Mouse (Mus musculus) hindbrain, embryonic 12.5 days (tissue): ENCODE data around the gene Mvb12a. TPM values are rescaled to one million over a fixed set of nuclear protein-coding genes. Genes with fewer than 3 reads are reported as not detected.

Experiments used
- ATAC-seq: fragments of 200-750 bp; cut with Nextera tagmentation; 2 replicates; pipeline ENCODE4 v1.8.0; 2017; ENCODE audit warnings: moderate TSS enrichment; ENCODE audit not compliant: low FRiP score
- H3K27ac ChIP-seq: fragments of 300-500 bp; sonication (generic); 2 replicates; pipeline ENCODE4 v1.5.1; 2016; ENCODE audit warnings: mild to moderate bottlenecking
- H3K27me3 ChIP-seq: fragments of 300-500 bp; sonication (generic); 2 replicates; pipeline ENCODE4 v1.6.1; 2016; ENCODE audit warnings: mild to moderate bottlenecking
- H3K36me3 ChIP-seq: fragments of 300-500 bp; sonication (generic); 2 replicates; pipeline ENCODE4 v1.6.1; 2016; ENCODE audit warnings: mild to moderate bottlenecking
- H3K4me1 ChIP-seq: fragments of 300-500 bp; sonication (generic); 2 replicates; pipeline ENCODE4 v1.6.1; 2016
- H3K4me2 ChIP-seq: fragments of 300-500 bp; sonication (generic); replicated peaks from 2 replicates; pipeline ENCODE4 v1.6.1; 2016; ENCODE audit warnings: mild to moderate bottlenecking
- H3K4me3 ChIP-seq: fragments of 300-500 bp; sonication (generic); 2 replicates; pipeline ENCODE4 v1.5.1; 2016; ENCODE audit warnings: mild to moderate bottlenecking
- H3K9ac ChIP-seq: fragments of 300-500 bp; sonication (generic); 2 replicates; pipeline ENCODE4 v1.6.1; 2016; ENCODE audit warnings: mild to moderate bottlenecking, moderate library complexity
- H3K9me3 ChIP-seq: fragments of 300-500 bp; sonication (generic); replicated peaks from 2 replicates; pipeline ENCODE4 v1.6.1; 2016; ENCODE audit warnings: mild to moderate bottlenecking
- WGBS: fragments of 180-500 bp; shearing (Covaris S2); methylation state at CpG from one replicate; pipeline ENCODE4 v1.1.7; 2016; 5-methylcytosine and 5-hydroxymethylcytosine counted together
- polyA plus RNA-seq: library from polyadenylated mRNA; unstranded; fragments of >200 nt; fragmentation: Nextera tagmentation; extraction: Ambion mirVana; gene quantifications from 2 replicates; pipeline ENCODE4 v1.2.1, GENCODE M21; 2016

The Mvb12a gene
- polyA plus RNA-seq, 1 experiment from 2014 or later = 58.4 TPM

DNA sequence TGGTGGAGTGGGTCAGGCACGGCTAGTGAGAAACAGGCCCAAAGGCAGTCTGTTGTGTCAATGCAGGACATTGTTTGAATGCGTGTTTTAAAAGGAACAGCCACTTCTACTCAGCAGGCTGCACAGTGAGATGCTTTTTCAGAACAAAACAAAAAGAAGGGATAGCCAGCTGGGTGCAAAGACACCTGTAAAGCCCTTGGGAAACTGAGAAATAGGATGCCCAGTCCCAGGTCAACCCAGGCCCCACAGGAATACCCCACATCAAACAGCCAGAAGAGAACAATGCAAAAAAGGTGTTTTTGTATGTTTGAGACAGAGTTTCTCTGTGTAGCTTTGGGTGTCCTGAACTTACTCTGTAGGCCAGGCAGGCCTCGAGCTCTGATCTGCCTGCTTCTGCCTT lies 46.0 kb downstream of the Mvb12a start:
- Histone ChIP-seq H3K27ac (no peak overlapping the region), H3K4me3 (no peak overlapping the region), H3K4me2 (no peak overlapping the region), H3K27me3 (no peaks in the 10 kb centered on the region), H3K36me3 (peaks cover 30% of the 10 kb centered on the region), H3K4me1 (peaks cover 19% of the 10 kb centered on the region), H3K9ac (no peak overlapping the region), H3K9me3 (no peaks in the 10 kb centered on the region)
- no peak for ATAC-seq
- WGBS = 65% methylated on average over 3 of the region's 3 CpGs

DNA sequence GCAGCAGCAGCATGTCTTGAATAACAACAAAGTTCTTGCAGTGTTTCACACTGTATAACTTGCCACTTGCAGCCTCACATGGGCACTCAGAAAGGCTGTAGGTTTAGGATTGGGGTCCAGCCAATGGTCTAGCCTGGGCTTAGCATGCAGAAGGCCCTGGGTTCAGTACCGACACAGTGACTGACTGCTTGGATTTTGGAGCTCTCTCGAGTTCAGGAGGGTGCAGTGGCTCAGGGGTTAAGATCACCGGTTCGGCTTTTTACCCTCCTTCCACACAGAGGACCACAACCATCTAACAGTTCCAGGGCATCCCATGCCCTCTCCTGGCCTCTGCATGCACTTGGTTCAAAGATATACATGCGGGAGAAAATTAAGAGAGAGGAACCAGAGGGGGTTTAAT lies 48.3 kb downstream of the Mvb12a start:
- Histone ChIP-seq H3K4me3 (peak overlapping the region; percentile 86), H3K36me3 (peaks cover 8% of the 10 kb centered on the region), H3K9ac (peak overlapping the region; percentile 93), H3K4me1 (peaks cover 19% of the 10 kb centered on the region), H3K9me3 (no peaks in the 10 kb centered on the region), H3K27ac (no peak overlapping the region), H3K4me2 (peak overlapping the region; percentile 94), H3K27me3 (no peaks in the 10 kb centered on the region)
- ATAC-seq = no peak
- WGBS = 24% methylated on average over 5 of the region's 5 CpGs

DNA sequence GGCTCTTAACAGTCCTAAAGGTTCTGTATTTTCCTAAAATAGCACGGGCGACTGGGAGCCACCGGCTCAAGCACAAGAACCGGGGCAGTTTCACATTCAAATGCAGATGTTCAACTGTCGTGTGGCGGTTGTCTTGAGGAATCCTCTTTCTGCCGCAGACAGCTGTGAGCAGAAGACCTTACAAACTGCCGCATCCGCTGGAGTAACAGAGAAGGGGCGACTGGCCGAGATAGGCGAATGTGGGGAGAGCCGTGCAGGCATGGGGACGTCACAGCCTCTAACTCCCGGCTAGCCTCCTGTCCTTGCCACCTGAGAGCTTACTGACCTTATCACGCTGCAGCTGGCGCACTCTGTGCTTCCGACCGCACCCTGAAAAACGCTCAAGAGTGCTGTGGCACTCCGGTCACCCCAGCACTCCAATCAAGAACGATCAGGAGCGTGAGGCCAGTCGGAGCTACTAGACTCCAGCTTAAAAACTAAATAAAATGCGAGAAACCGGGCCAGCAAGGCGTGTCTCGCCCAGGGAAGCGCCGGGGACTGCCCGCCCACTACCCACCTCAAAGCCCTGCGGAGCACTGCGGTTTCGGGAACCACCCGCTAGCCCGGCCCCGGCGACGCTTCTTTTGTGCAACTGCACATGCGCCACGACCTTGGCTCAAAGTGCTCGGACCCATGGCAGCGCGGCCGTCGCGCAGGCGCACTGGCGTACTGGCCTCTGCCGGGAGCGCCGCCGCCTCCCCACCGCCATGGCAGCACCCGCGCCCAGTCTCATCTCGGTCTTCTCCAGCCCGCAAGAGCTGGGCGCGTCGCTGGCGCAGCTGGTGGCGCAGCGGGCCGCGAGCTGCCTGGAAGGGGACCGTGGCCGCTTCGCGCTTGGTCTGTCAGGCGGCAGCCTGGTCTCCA lies 49.0 kb downstream of the Mvb12a start, which contains the start of gene Pgls:
Gene Pgls (plus strand): TSS at position 706 of the 903 bp plus-strand sequence.
- H3K4me1 ChIP-seq = peaks cover 19% of the 10 kb centered on the region
- under 1% methylated on average over 69 of the region's 71 CpGs for WGBS

DNA sequence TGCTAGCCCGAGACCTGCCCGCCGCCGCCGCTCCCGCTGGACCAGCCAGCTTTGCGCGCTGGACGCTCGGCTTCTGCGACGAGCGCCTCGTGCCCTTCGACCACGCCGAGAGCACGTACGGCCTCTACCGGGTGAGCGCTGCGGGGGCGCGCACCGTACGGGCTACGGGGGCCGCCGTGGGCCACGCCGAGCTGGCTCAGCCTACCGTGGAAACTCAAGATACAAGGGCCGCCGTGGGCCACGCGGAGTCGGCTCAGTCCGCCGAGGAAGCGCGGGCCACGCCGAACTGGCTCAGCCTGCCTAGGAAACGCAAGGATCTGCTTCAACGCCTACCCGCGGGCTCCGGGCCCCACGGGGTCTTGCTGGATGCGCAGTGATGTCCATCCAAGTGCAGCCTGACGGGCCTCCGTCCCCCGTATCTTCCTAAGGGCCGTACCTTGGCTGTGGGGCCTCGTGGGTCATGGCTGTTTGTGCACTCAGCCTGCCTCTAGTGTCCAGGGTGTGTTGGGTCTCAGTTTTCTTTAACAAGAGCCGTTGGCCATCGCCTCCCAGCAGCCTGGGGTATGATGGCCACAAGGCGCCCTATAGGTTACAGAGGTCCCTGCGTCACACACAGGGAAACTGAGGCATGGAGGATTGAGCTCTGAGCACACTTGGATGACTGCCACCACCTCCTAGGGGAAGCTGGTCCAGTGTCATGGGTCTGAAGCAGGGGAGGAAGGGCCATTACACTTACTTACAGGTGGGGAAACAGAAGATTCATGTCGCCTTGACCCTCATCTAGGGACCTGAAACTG lies 49.9 kb downstream of the Mvb12a start:
- peak overlapping the region; percentile 86 for H3K4me3 ChIP-seq
- H3K9ac ChIP-seq = peak overlapping the region; percentile 93
- 6% methylated on average over 49 of the region's 60 CpGs for WGBS
- no peaks in the 10 kb centered on the region for H3K9me3 ChIP-seq
- peak overlapping the region; percentile 99 for H3K27ac ChIP-seq
- ATAC-seq = peak; percentile 71
- H3K36me3 ChIP-seq = no peaks in the 10 kb centered on the region
- H3K4me2 ChIP-seq = peak overlapping the region; percentile 94
- peaks cover 19% of the 10 kb centered on the region for H3K4me1 ChIP-seq
- H3K27me3 ChIP-seq = no peaks in the 10 kb centered on the region

More for the DNA sequence above, 49.0 kb downstream of the Mvb12a start, which contains the start of gene Pgls:
- 0 out of 2 replicates have a peak, but pooled peaks cover 6% of the 10 kb centered on the region for H3K36me3 ChIP-seq
- H3K9ac ChIP-seq = peak within 1 kb of the TSS; percentile 93
- peak within 1 kb of the TSS; percentile 94 for H3K4me2 ChIP-seq
- H3K27me3 ChIP-seq = no peaks in the 10 kb centered on the region
- peak within 1 kb of the TSS; percentile 99 for H3K27ac ChIP-seq
- peak within 1 kb of the TSS; percentile 86 for H3K4me3 ChIP-seq
- peak; percentile 88 for ATAC-seq
- no peaks in the 10 kb centered on the region for H3K9me3 ChIP-seq

DNA sequence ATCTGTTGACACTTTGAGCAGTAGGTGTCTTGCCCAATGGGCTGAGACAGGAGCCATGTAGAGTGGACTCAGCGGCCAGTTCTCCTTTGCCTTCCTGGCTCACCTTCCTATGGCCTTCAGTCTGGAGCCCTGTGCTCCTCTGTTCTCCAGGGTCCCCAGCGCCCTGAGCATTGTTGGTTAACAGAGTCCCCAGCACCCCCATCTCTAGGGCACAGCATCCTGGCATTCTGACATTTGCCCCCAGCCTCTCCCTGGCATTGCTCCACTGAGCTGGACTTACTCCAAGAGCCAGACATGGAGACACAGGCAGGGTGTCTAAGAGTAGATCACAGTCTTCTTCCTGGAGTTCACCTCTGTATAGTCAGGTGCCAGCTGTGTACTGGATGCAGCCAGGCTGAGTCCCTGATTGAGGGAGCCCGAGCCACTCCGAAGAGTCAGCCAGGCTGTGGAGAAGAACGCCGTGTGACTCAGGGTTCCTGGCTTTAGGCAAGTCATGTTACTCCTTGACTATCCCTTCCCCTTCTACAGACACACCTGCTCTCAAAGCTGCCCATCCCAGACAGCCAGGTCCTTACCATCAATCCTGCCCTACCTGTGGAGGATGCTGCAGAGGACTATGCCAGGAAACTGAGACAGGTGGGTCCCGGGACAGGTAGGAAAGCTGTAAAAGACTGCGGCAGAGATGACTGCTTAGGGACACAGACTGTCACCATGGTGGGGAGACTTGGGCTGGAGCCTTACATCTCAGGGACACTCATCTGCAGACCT lies 51.0 kb downstream of the Mvb12a start:
- 96% methylated on average over 8 of the region's 8 CpGs for WGBS
- H3K27ac ChIP-seq = no peak overlapping the region
- H3K9ac ChIP-seq = no peak overlapping the region
- H3K4me2 ChIP-seq = peak overlapping the region; percentile 94; the same call in 1 of the 2 replicates
- H3K4me1 ChIP-seq = peaks cover 19% of the 10 kb centered on the region
- no peaks in the 10 kb centered on the region for H3K36me3 ChIP-seq
- no peak overlapping the region for H3K4me3 ChIP-seq
- H3K27me3 ChIP-seq = no peaks in the 10 kb centered on the region
- H3K9me3 ChIP-seq = no peaks in the 10 kb centered on the region
- no peak for ATAC-seq

DNA sequence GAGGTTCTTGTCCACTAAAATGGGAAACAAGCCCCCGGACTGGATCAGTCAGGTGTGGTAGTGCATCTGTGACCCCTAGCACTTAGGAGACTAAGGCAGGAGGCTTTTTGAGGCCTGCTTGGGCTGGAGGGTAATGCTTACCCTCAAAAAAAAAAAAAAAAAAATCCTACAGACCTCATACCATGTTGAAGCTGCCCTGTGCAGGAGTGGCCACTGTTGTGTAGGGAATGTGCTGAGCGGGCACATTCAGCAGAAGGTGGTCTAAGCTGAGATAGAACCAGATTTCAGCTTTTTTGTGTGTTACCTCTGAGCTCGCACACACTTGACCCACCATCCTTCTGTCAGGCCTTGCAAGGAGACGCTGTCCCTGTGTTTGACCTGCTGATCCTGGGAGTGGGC lies 51.6 kb downstream of the Mvb12a start:
- ATAC-seq = no peak
- Histone ChIP-seq H3K27ac (no peak overlapping the region), H3K9me3 (no peaks in the 10 kb centered on the region), H3K36me3 (no peaks in the 10 kb centered on the region), H3K4me1 (peaks cover 19% of the 10 kb centered on the region), H3K27me3 (no peaks in the 10 kb centered on the region), H3K9ac (no peak overlapping the region), H3K4me3 (no peak overlapping the region), H3K4me2 (no peak overlapping the region)
- WGBS = 93% methylated on average over 4 of the region's 4 CpGs

DNA sequence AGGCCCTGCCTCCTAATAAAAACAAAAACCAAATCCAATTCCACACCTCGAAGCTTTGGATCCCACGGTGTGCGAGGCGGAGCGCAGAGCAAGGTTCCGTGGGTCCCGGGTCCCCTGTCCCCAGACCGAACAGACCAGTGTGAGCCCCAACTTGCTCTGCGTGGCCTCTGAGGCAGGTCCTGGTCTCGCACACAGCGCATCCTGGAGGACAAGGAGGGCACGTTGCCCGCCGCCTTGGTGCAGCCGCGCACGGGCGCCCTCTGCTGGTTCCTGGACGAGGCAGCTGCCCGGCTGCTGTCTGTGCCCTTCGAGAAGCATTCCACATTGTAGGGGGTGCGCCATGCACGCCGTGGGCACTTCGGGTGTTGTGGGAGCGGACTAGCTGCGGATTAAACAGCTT lies 53.1 kb downstream of the Mvb12a start:
- 7% methylated on average over 27 of the region's 27 CpGs for WGBS
- H3K4me1 ChIP-seq = peaks cover 18% of the 10 kb centered on the region
- peaks cover 3% of the 10 kb centered on the region; the same call in 1 of the 2 replicates for H3K36me3 ChIP-seq
- H3K9ac ChIP-seq = no peak overlapping the region
- no peak overlapping the region for H3K4me2 ChIP-seq
- H3K27ac ChIP-seq = no peak overlapping the region
- H3K27me3 ChIP-seq = peaks cover 15% of the 10 kb centered on the region
- no peak overlapping the region for H3K4me3 ChIP-seq
- ATAC-seq = no peak
- H3K9me3 ChIP-seq = no peaks in the 10 kb centered on the region

DNA sequence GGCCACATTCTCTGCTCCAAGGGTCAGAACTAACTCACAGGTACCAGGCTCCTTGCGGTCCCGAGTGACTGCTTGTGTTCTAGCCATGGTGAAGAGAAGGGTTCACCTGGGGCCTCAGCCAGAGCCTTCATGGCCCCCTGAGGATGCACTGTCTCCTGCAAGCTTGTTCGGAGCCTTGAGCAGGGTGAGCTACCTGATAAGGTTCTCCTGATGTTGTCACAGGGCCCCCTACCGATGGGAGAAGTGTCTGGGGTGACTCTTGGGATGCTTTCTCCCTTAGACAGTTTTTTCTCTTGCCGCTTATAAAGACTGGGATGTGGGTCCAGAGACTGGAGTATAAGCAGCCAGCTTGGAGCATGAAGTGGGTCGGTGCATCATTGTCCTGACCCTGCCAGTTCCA lies 53.7 kb downstream of the Mvb12a start:
- H3K9me3 ChIP-seq = no peaks in the 10 kb centered on the region
- no peak overlapping the region for H3K4me2 ChIP-seq
- peaks cover 13% of the 10 kb centered on the region for H3K4me1 ChIP-seq
- WGBS = 57% methylated on average over 6 of the region's 6 CpGs
- ATAC-seq = no peak
- peaks cover 3% of the 10 kb centered on the region; the same call in 1 of the 2 replicates for H3K36me3 ChIP-seq
- no peak overlapping the region for H3K4me3 ChIP-seq
- H3K27me3 ChIP-seq = peaks cover 19% of the 10 kb centered on the region
- H3K27ac ChIP-seq = no peak overlapping the region
- no peak overlapping the region for H3K9ac ChIP-seq

DNA sequence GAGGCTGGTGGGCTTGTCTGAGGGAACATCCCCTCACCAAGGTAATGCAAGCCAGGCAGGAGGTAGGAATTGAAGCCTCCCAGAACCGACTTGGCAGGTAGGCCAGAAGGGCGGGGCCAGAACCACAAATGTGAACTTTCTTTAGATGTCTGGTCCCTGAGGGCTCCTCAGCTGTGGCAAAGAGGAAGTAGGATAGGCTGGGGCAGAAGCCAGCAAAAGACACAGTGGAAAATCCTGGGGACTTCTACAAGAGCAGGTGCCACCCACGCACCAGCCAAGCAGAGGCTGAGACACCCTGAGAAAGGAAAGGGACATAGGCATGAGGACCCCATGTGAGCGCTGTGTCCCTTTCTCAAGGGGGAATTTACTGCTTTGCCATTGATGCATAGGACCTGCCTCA lies 54.1 kb downstream of the Mvb12a start:
- Histone ChIP-seq H3K4me1 (peaks cover 12% of the 10 kb centered on the region), H3K27me3 (peaks cover 23% of the 10 kb centered on the region), H3K4me3 (no peak overlapping the region), H3K36me3 (peaks cover 3% of the 10 kb centered on the region; the same call in 1 of the 2 replicates), H3K27ac (no peak overlapping the region), H3K9me3 (no peaks in the 10 kb centered on the region), H3K9ac (no peak overlapping the region), H3K4me2 (no peak overlapping the region)
- WGBS = 88% methylated on average over 4 of the region's 4 CpGs
- no peak for ATAC-seq

DNA sequence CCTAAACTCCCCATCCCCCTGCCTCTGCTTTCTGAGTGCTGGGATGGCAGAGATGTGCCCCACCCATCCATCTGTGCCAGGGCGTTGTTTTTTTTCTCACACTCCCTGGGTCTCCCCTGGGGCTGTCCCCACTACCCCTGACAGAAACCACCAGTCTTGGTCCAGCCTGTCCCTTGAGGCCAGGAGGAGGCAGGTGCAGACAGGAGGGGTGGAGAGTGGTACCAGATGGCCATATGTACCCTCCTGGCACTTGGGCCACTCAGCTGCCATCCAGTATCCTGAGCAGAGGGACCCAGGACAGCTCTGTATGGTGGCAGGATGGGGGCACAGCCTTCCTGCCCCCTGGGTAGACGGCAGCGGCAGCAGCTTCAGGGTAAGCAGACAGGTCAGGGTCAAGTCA lies 54.7 kb downstream of the Mvb12a start, which contains the start of gene Fam129c:
Gene Fam129c (plus strand): TSS at position 198 of the 400 bp plus-strand sequence.
- H3K36me3 ChIP-seq = peaks cover 3% of the 10 kb centered on the region; the same call in 1 of the 2 replicates
- 72% methylated on average over 3 of the region's 3 CpGs for WGBS
- H3K4me3 ChIP-seq = no peak within 1 kb of the TSS
- no peak within 1 kb of the TSS for H3K9ac ChIP-seq
- H3K9me3 ChIP-seq = no peaks in the 10 kb centered on the region
- H3K27me3 ChIP-seq = peaks cover 30% of the 10 kb centered on the region
- no peak within 1 kb of the TSS for H3K27ac ChIP-seq
- peaks cover 18% of the 10 kb centered on the region for H3K4me1 ChIP-seq
- H3K4me2 ChIP-seq = no peak within 1 kb of the TSS
- ATAC-seq = no peak
